ENCODE assay signal across 20 mouse cellular contexts in the genomic region with DNA sequence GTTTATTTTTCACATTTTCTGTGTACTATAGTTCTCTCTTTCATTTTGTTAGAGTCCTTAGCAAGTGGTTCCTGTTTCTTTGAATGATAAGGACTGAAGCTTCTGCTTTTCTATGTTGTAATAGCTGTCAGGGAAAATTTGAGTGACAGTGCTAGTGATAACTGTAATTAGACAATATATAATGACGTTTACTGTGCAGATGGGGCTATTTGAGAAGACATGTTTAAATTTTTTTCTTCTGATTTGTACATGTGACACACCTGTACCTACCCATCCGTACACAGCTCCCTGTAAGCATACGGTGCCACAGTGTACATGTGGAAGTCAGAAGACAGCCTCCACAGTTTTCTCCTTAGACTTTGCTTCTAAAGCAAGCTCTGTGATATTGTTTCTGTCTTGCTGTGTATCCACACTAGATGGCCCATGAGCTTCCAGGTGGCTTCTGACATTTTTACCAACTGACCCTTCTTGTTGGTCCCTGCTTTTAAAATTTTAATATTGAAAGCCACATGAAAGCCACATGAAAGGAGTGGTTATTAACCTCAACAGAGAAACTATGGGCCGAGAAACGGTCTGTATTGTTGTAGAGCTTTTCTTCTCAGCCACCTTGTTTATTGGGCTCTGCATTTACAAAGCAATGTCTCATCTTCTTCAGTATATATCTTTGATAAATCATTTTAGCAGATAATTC. TPM values are rescaled to one million over a fixed set of nuclear protein-coding genes. Genes with fewer than 3 reads are reported as not detected.
A peak's percentile ranks its signal among the peaks of the same experiment; 100 is the strongest.
DNase-seq lines count a peak whose midpoint lies in the region; ATAC-seq and TF ChIP-seq lines count a peak whose summit lies in the region.
"Had no signal": no experiment of that assay in that cellular context is flagged by ENCODE, and none has a peak within 500 bp of the region (broad histone marks: within the 10 kb centered on the region; RNA-seq: fewer than 3 reads in every experiment).

No protein-coding gene starts in this region.

- H3K4me3 ChIP-seq in MEL (ENCODE audit: control insufficient read depth in 1 of 2, insufficient read depth in 1 of 2, low read depth in 2 of 2, low read length in 2 of 2), result peak overlapping the region; percentile 55
- H3K4me3 ChIP-seq: heart, embryonic 10.5 days; left cerebral cortex, adult 2 months; midbrain, embryonic 13.5 days; neural tube, embryonic 12.5 days; stomach, embryonic 15.5 days had no signal

- intact Hi-C loops in heart, postnatal 36 days (cut with DNase I), result no loop called here
- intact Hi-C loops in left cerebral cortex, postnatal 10 days (cut with DNase I), result no loop called here
- intact Hi-C loops in left cerebral cortex, postnatal 25 days (cut with DNase I), result no loop called here
- intact Hi-C loops in gastrocnemius, postnatal 36 days (cut with DNase I), result no loop called here

- peak overlapping the region; percentile 83 for H3K9ac ChIP-seq in MEL (ENCODE audit: control insufficient read depth, low read depth, low read length, poor library complexity, severe bottlenecking)
- H3K9ac ChIP-seq: midbrain, embryonic 13.5 days; neural tube, embryonic 12.5 days; stomach, embryonic 15.5 days had no signal

- peak; percentile 7 for DNase-seq in heart, adult 8-10 months (ENCODE audit: low spot score)
- no peak for DNase-seq in heart, postnatal 36 days
- peak; percentile 89 for DNase-seq in MEL (ENCODE audit: low read depth, low spot score)
- DNase-seq in left cerebral cortex, postnatal 10 days (ENCODE audit: extremely low spot score in 1 of 2, low spot score in 2 of 2), result no peak
- no peak for DNase-seq in left cerebral cortex, postnatal 25 days (ENCODE audit: low spot score in 2 of 2)
- DNase-seq in gastrocnemius, postnatal 36 days, result no peak
- DNase-seq: adrenal gland, adult 8-10 months; cerebellum, adult 9-10 months; kidney, adult 11 months; lung, adult 18-20 months; right cerebral cortex, adult 18-20 months; thymus, postnatal 14 days had no signal

- TF ChIP-seq RAD21 in MEL (IDR thresholded peaks at IDR 0.05; ENCODE audit: low read depth, low read length), result no peak

- H3K27ac ChIP-seq in MEL (ENCODE audit: control insufficient read depth, low read depth, low read length), result peak overlapping the region; percentile 99
- H3K27ac ChIP-seq: heart, embryonic 10.5 days; left cerebral cortex, adult 2 months; midbrain, embryonic 13.5 days; neural tube, embryonic 12.5 days; stomach, embryonic 15.5 days had no signal

- ATAC-seq in hematopoietic stem cell, adult 5-6 weeks (replicated peaks in 1 of 2; ENCODE audit: insufficient read depth in 1 of 2, low FRiP score in 2 of 2, low TSS enrichment in 1 of 2, low read depth in 1 of 2, poor library complexity in 2 of 2, severe bottlenecking in 2 of 2), result peak; percentile 80 to 94; a peak in 3 of 4 replicates
- ATAC-seq in megakaryocyte-erythroid progenitor cell, adult 5-6 weeks (replicated peaks; ENCODE audit: low FRiP score, low TSS enrichment, poor library complexity, severe bottlenecking), result peak; percentile 55
- ATAC-seq: midbrain, embryonic 13.5 days; Patski had no signal

- no peak for TF ChIP-seq CTCF in MEL (IDR thresholded peaks at IDR 0.05 in 2 of 3, conservative IDR thresholded peaks at IDR 0.05 in 1 of 3; ENCODE audit: control insufficient read depth in 1 of 3, insufficient read depth in 1 of 3, low read depth in 2 of 3, low read length in 3 of 3, poor library complexity in 1 of 3, severe bottlenecking in 1 of 3)

- peaks cover 10 to 16% of the 10 kb centered on the region in 2 experiments for H3K4me1 ChIP-seq in MEL (ENCODE audit: control insufficient read depth in 1 of 2, insufficient read depth in 2 of 2, low read length in 2 of 2)
- H3K4me1 ChIP-seq: heart, embryonic 10.5 days; midbrain, embryonic 13.5 days; neural tube, embryonic 12.5 days; stomach, embryonic 15.5 days had no signal

- H3K9me3 ChIP-seq in MEL (replicated peaks; ENCODE audit: insufficient read depth, low read length), result no peaks in the 10 kb centered on the region
- H3K9me3 ChIP-seq: heart, embryonic 10.5 days; midbrain, embryonic 13.5 days; neural tube, embryonic 12.5 days; stomach, embryonic 15.5 days had no signal

- TF ChIP-seq POLR2A in MEL (IDR thresholded peaks at IDR 0.05; ENCODE audit: control insufficient read depth in 1 of 2, insufficient read depth in 1 of 2, low read depth in 1 of 2, low read length in 2 of 2, poor library complexity in 1 of 2), result no peak

- peaks cover 9% of the 10 kb centered on the region for H3K79me2 ChIP-seq in MEL (ENCODE audit: control insufficient read depth, insufficient read depth, low read length, poor library complexity)

- peaks cover 0 to 39% of the 10 kb centered on the region in 2 experiments; a peak in 2 of 4 replicates for H3K36me3 ChIP-seq in MEL (ENCODE audit: control insufficient read depth in 1 of 2, insufficient read depth in 2 of 2, low read length in 2 of 2)
- H3K36me3 ChIP-seq: midbrain, embryonic 13.5 days; neural tube, embryonic 12.5 days; stomach, embryonic 15.5 days had no signal

- no peaks in the 10 kb centered on the region for H3K27me3 ChIP-seq in MEL (ENCODE audit: control insufficient read depth in 1 of 2, insufficient read depth in 2 of 2, low read length in 2 of 2)
- H3K27me3 ChIP-seq: midbrain, embryonic 13.5 days; neural tube, embryonic 12.5 days; Patski; stomach, embryonic 15.5 days had no signal

- TF ChIP-seq EP300 in MEL (IDR thresholded peaks at IDR 0.05; ENCODE audit: low read depth in 1 of 2, low read length in 2 of 2), result peak; percentile 79 to 91

TF ChIP-seq in MEL, 35 proteins besides CTCF, POLR2A, EP300 and RAD21:
- no peak for TF ChIP-seq NELFE (IDR thresholded peaks at IDR 0.05; ENCODE audit: low read depth, low read length)
- peak; percentile 80 for TF ChIP-seq ZNF384 (IDR thresholded peaks at IDR 0.05; ENCODE audit: low read depth, low read length)
- TF ChIP-seq MYC (IDR thresholded peaks at IDR 0.05; ENCODE audit: low read depth, low read length), result peak; percentile 69; the same call in 1 of the 2 replicates
- peak; percentile 46; the same call in 1 of the 2 replicates for TF ChIP-seq HCFC1 (IDR thresholded peaks at IDR 0.05; ENCODE audit: low read depth, low read length)
- peak; percentile 82 for TF ChIP-seq SIN3A (IDR thresholded peaks at IDR 0.05; ENCODE audit: low read length)
- TF ChIP-seq TBP (IDR thresholded peaks at IDR 0.05; ENCODE audit: low read depth, low read length), result peak; percentile 35; the same call in 1 of the 2 replicates
- peak; percentile 100 for TF ChIP-seq ETS1 (IDR thresholded peaks at IDR 0.05; ENCODE audit: low read depth, low read length)
- TF ChIP-seq TCF12 (IDR thresholded peaks at IDR 0.05; ENCODE audit: low read depth, low read length), result peak; percentile 57; the same call in 1 of the 2 replicates
- no peak for TF ChIP-seq E2F4 (IDR thresholded peaks at IDR 0.05; ENCODE audit: borderline replicate concordance, low read depth, low read length)
- TF ChIP-seq USF2 (IDR thresholded peaks at IDR 0.05; ENCODE audit: borderline replicate concordance in 1 of 2, insufficient read depth in 1 of 2, low read depth in 1 of 2, low read length in 2 of 2), result no peak
- TF ChIP-seq UBTF (IDR thresholded peaks at IDR 0.05; ENCODE audit: borderline replicate concordance, insufficient read depth, low read depth, low read length), result no peak
- peak; percentile 98 for TF ChIP-seq GATA1 (IDR thresholded peaks at IDR 0.05; ENCODE audit: low read depth, low read length)
- no peak for TF ChIP-seq CHD2 (IDR thresholded peaks at IDR 0.05; ENCODE audit: low read length)
- no peak for TF ChIP-seq GABPA (IDR thresholded peaks at IDR 0.05; ENCODE audit: low read depth, low read length)
- no peak for TF ChIP-seq POLR2AphosphoS5 (IDR thresholded peaks at IDR 0.05; ENCODE audit: borderline replicate concordance, low read depth, low read length)
- no peak for TF ChIP-seq KAT2A (conservative IDR thresholded peaks at IDR 0.05; ENCODE audit: low read depth, low read length)
- TF ChIP-seq MAX (IDR thresholded peaks at IDR 0.05; ENCODE audit: low read length), result peak; percentile 42; the same call in 1 of the 2 replicates
- TF ChIP-seq RCOR1 (IDR thresholded peaks at IDR 0.05; ENCODE audit: low read depth, low read length), result peak; percentile 22; the same call in 1 of the 2 replicates
- TF ChIP-seq MAZ (IDR thresholded peaks at IDR 0.05; ENCODE audit: low read depth, low read length), result no peak
- peak; percentile 49; the same call in 1 of the 2 replicates for TF ChIP-seq USF1 (IDR thresholded peaks at IDR 0.05; ENCODE audit: low read depth, low read length)
- no peak for TF ChIP-seq NRF1 (IDR thresholded peaks at IDR 0.05; ENCODE audit: insufficient read depth, low read depth, low read length, poor library complexity, severe bottlenecking)
- no peak for TF ChIP-seq MEF2A (IDR thresholded peaks at IDR 0.05; ENCODE audit: extremely low read depth, insufficient replicate concordance, low read depth, low read length, poor library complexity, severe bottlenecking)
- TF ChIP-seq BHLHE40 (IDR thresholded peaks at IDR 0.05; ENCODE audit: borderline replicate concordance, low read depth, low read length), result 0 out of 2 replicates have a peak, but pooled peaks have one; percentile 37
- TF ChIP-seq POLR2AphosphoS2 (IDR thresholded peaks at IDR 0.05; ENCODE audit: low read length), result no peak
- no peak for TF ChIP-seq ZMIZ1 (IDR thresholded peaks at IDR 0.05; ENCODE audit: low read depth, low read length)

RNA-seq across cellular contexts. Expression of a gene that starts 38.4 kb away (rescaled TPM):
- 1 to 10 TPM; 3.0 to 4.7 (median 4.3) TPM for total RNA-seq in heart, adult 8-10 months (2022)
- total RNA-seq in heart, postnatal 36 days (2021), result 1 to 10 TPM; 4.4 to 4.9 TPM
- 4.5 and 5.5 TPM in 2 replicates for total RNA-seq in MEL (2012; rRNA removed)
- polyA plus RNA-seq in MEL (2012; ENCODE audit: insufficient read depth in 1 of 2, insufficient read length in 2 of 2, low read depth in 1 of 2, low replicate concordance in 2 of 2, missing spikeins in 1 of 2), result 10 to 100 TPM in 1 of 2 experiments, 1 to 10 TPM in 1; 9.9 to 36.6 TPM
- total RNA-seq in hematopoietic stem cell, adult 5-6 weeks (2017), result 19.7 and 32.0 TPM in 2 replicates
- total RNA-seq in megakaryocyte-erythroid progenitor cell, adult 5-6 weeks (2014; fragmentation: Nextera tagmentation), result 7.0 and 14.4 TPM in 2 replicates
- total RNA-seq in megakaryocyte-erythroid progenitor cell, adult 5-6 weeks (2017), result 15.3 and 24.4 TPM in 2 replicates
- total RNA-seq in left cerebral cortex, postnatal 10 days (2021), result 10 to 100 TPM; 11.1 to 11.6 TPM
- 10 to 100 TPM in 1 of 2 experiments, 1 to 10 TPM in 1; 8.4 to 12.5 TPM for total RNA-seq in left cerebral cortex, postnatal 25 days (2021)
- 1 to 10 TPM; 3.3 to 5.0 TPM for total RNA-seq in gastrocnemius, postnatal 36 days (2021)

Comparison
In these comparisons a context has a peak if more than half of its experiments do, and no peak if none do; other contexts are left out.
1. DNase-seq: peak in heart, adult 8-10 months (single experiment) and MEL (single experiment); none in heart, postnatal 36 days (0 of 2), left cerebral cortex, postnatal 10 days (0 of 2), left cerebral cortex, postnatal 25 days (0 of 2) and gastrocnemius, postnatal 36 days (0 of 2).